Mouse (Mus musculus) olfactory bulb, adult 2 months (tissue): ENCODE measurements at regions not wholly inside any gene's neighbourhood (a gene's known extent, or its start where the extent isn't known, plus 50 kb on each side); places are given as distances from the start of the nearest gene placed in this dataset.

Experiments
- H3K27ac ChIP-seq: fragments of 200-500 bp; 2 replicates; pipeline ENCODE4 v1.5.1; 2012; ENCODE audit warnings: low read depth, low read length; ENCODE audit not compliant: insufficient read depth
- H3K4me1 ChIP-seq: fragments of 200-500 bp; 2 replicates; pipeline ENCODE4 v1.6.1; 2012; ENCODE audit warnings: low read length; ENCODE audit not compliant: control insufficient read depth, insufficient read depth
- H3K4me3 ChIP-seq: fragments of 200-500 bp; 2 replicates; pipeline ENCODE4 v1.5.1; 2012; ENCODE audit warnings: mild to moderate bottlenecking, low read depth, low read length, moderate library complexity; ENCODE audit not compliant: insufficient read depth
- CTCF ChIP-seq: fragments of 200-500 bp; IDR thresholded peaks from 2 replicates; pipeline ENCODE4 v1.5.1; 2012; ENCODE audit warnings: low read depth, mild to moderate bottlenecking, low read length, moderate library complexity; ENCODE audit not compliant: insufficient read depth
- POLR2A ChIP-seq: fragments of 200-500 bp; IDR thresholded peaks from 2 replicates; pipeline ENCODE4 v1.6.1; 2012; ENCODE audit warnings: mild to moderate bottlenecking, low read depth, low read length, moderate library complexity; ENCODE audit not compliant: insufficient read depth
- WGBS: fragments of 180-500 bp; shearing (Covaris S2); methylation state at CpG from one replicate; pipeline ENCODE4 v1.1.7; 2018; 5-methylcytosine and 5-hydroxymethylcytosine counted together

- no peak overlapping the region for H3K4me3 ChIP-seq
- no peak for TF ChIP-seq POLR2A
- no peak for TF ChIP-seq CTCF
- WGBS, result 56% methylated on average over 5 of the region's 5 CpGs
These were observed 53.4 kb upstream of the Cachd1 start for GRCm38 (mm10) chr4:100723053-100723452.

GRCm38 (mm10) chr4:100725811-100726210 is 50.7 kb upstream of the Cachd1 start:
- peaks cover 2% of the 10 kb centered on the region; the same call in 1 of the 2 replicates for H3K4me1 ChIP-seq
- no peak overlapping the region for H3K4me3 ChIP-seq
- H3K27ac ChIP-seq, result no peak overlapping the region
- TF ChIP-seq CTCF, result no peak
- no peak for TF ChIP-seq POLR2A
- 96% methylated on average over 7 of the region's 7 CpGs for WGBS

More at GRCm38 (mm10) chr4:100723053-100723452, 53.4 kb upstream of the Cachd1 start:
- Histone ChIP-seq H3K27ac (no peak overlapping the region), H3K4me1 (peaks cover 2% of the 10 kb centered on the region; the same call in 1 of the 2 replicates)

DNA sequence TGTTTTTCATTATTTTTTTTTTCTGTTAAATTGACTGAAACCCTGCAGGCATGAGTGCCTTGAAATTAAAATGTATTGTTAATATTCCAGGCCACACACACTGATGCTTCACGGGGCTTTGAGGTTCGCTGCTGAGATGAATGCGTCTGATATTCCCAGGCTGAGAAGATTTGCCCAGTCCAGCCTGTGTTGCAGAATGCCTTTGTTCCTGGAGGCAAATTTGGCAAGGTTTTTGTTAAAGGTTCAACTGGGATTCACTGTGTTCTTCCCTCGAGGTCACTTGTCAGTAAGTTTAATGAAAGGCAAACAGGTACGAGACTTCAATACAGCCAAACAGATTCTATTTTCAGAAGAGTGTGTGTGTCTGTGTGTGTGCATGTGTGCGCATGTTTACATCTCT is 50.0 kb upstream of the Cachd1 start:
- no peak overlapping the region for H3K4me3 ChIP-seq
- 74% methylated on average over 6 of the region's 6 CpGs for WGBS
- TF ChIP-seq CTCF, result no peak
- no peak for TF ChIP-seq POLR2A
- H3K4me1 ChIP-seq, result peaks cover 2% of the 10 kb centered on the region; the same call in 1 of the 2 replicates
- H3K27ac ChIP-seq, result no peak overlapping the region
